Mouse (Mus musculus) stomach, postnatal 0 days (tissue): ENCODE measurements at regions not wholly inside any gene's neighbourhood (a gene's known extent, or its start where the extent isn't known, plus 50 kb on each side); places are given as distances from the start of the nearest gene placed in this dataset.

Source experiments
- CTCF ChIP-seq: IDR thresholded peaks from 2 replicates; pipeline ENCODE4 v1.5.1; 2016; ENCODE audit warnings: antibody characterized with exemption, low read depth, mild to moderate bottlenecking, moderate library complexity
- EP300 ChIP-seq: optimal IDR thresholded peaks from 2 replicates; pipeline ENCODE3; 2016; ENCODE audit warnings: antibody characterized with exemption

- TF ChIP-seq CTCF (no peak), EP300 (no peak)
Observed at GRCm38 (mm10) chr13:30074517-30075064, 61.7 kb upstream of the Mboat1 start.
